Mouse (Mus musculus) CH12.LX (cell line): ENCODE data around the gene Nynrin. TPM values are rescaled to one million over a fixed set of nuclear protein-coding genes. Genes with fewer than 3 reads are reported as not detected.

Source experiments
- DNase-seq: peaks from one replicate; pipeline ENCODE4 v3.0.0-alpha.2; 2013; ENCODE audit errors: extremely low read depth
- H3K27ac ChIP-seq: 2 replicates; pipeline ENCODE4 v1.5.1; 2012; ENCODE audit warnings: low read depth, mild to moderate bottlenecking, control low read depth, moderate library complexity; ENCODE audit not compliant: insufficient read depth
- H3K27me3 ChIP-seq: replicated peaks from 2 replicates; pipeline ENCODE3; 2012; ENCODE audit warnings: inconsistent platforms
- H3K36me3 ChIP-seq, 2 experiments: replicated peaks in 1 of 2; 2 replicates each; pipeline versions ENCODE3 to v1.6.1; 2012; ENCODE audit warnings: inconsistent platforms in 1 of 2, low read length in 1 of 2, mild to moderate bottlenecking in 1 of 2, mixed read lengths in 1 of 2, moderate library complexity in 1 of 2; ENCODE audit not compliant: control insufficient read depth in 1 of 2, insufficient read depth in 1 of 2
- H3K4me1 ChIP-seq, 2 experiments: 2 replicates each; pipeline ENCODE4 v1.6.1; 2012; ENCODE audit warnings: inconsistent platforms in 1 of 2, moderate library complexity in 1 of 2; ENCODE audit not compliant: insufficient read depth in 2 of 2, control insufficient read depth in 1 of 2
- H3K4me2 ChIP-seq: 2 replicates; pipeline ENCODE4 v1.6.1; 2012; ENCODE audit warnings: low read depth, mild to moderate bottlenecking, control low read depth; ENCODE audit not compliant: poor library complexity, insufficient read depth, severe bottlenecking
- H3K4me3 ChIP-seq, 3 experiments: fragments of 150-350 bp in 1 of 3; sonication (generic) in 1 of 3; replicated peaks in 1 of 3; 2 replicates each; pipeline versions ENCODE3 to v1.5.1; 2011 to 2012; ENCODE audit warnings: low read depth in 2 of 3, low read length in 2 of 3, mild to moderate bottlenecking in 2 of 3, moderate library complexity in 2 of 3, control low read depth in 1 of 3, improper control_type of control experiment in 1 of 3, inconsistent platforms in 1 of 3, mixed read lengths in 1 of 3; ENCODE audit not compliant: poor library complexity in 1 of 3
- H3K79me2 ChIP-seq: replicated peaks from 2 replicates; pipeline ENCODE4 v1.6.1; 2012; ENCODE audit warnings: mild to moderate bottlenecking, moderate library complexity; ENCODE audit not compliant: control insufficient read depth, poor library complexity, insufficient read depth, severe bottlenecking; ENCODE audit errors: extremely low read depth
- H3K9ac ChIP-seq: 2 replicates; pipeline ENCODE4 v1.6.1; 2012; ENCODE audit warnings: low read depth, mild to moderate bottlenecking, control low read depth, moderate library complexity; ENCODE audit not compliant: insufficient read depth
- H3K9me3 ChIP-seq: replicated peaks from 2 replicates; pipeline ENCODE3; 2012; ENCODE audit warnings: low read length, inconsistent platforms, mixed read lengths
- BHLHE40 ChIP-seq: IDR thresholded peaks from 2 replicates; pipeline ENCODE4 v1.6.1; 2011; ENCODE audit warnings: mild to moderate bottlenecking, low read depth, low read length, improper control_type of control experiment
- CHD1 ChIP-seq: IDR thresholded peaks from 2 replicates; pipeline ENCODE4 v1.6.1; 2012; ENCODE audit warnings: low read depth, low read length, improper control_type of control experiment, inconsistent platforms
- CHD2 ChIP-seq: IDR thresholded peaks from 2 replicates; pipeline ENCODE4 v1.6.1; 2011; ENCODE audit warnings: low read length, improper control_type of control experiment
- CTCF ChIP-seq, 2 experiments: IDR thresholded peaks in 1 of 2; conservative IDR thresholded peaks in 1 of 2; 2 replicates each; pipeline ENCODE4 v1.5.1; 2011 to 2012; ENCODE audit warnings: low read depth in 2 of 2, low read length in 2 of 2, improper control_type of control experiment in 1 of 2, inconsistent platforms in 1 of 2, mild to moderate bottlenecking in 1 of 2, moderate library complexity in 1 of 2
- ELF1 ChIP-seq: IDR thresholded peaks from 2 replicates; pipeline ENCODE4 v1.6.1; 2014; ENCODE audit warnings: low read depth, mild to moderate bottlenecking, inconsistent platforms, low read length, improper control_type of control experiment
- EP300 ChIP-seq: IDR thresholded peaks from 2 replicates; pipeline ENCODE4 v1.6.1; 2011; ENCODE audit warnings: low read length, improper control_type of control experiment
- GABPA ChIP-seq: IDR thresholded peaks from 2 replicates; pipeline ENCODE4 v1.6.1; 2012; ENCODE audit warnings: low read depth, low read length, improper control_type of control experiment, inconsistent platforms; ENCODE audit not compliant: insufficient replicate concordance
- HCFC1 ChIP-seq: IDR thresholded peaks from 2 replicates; pipeline ENCODE4 v1.6.1; 2012; ENCODE audit warnings: low read depth, mild to moderate bottlenecking, inconsistent platforms, low read length, improper control_type of control experiment
- IRF4 ChIP-seq: IDR thresholded peaks from 2 replicates; pipeline ENCODE4 v1.6.1; 2014; ENCODE audit warnings: low read depth, mild to moderate bottlenecking, inconsistent platforms, low read length, improper control_type of control experiment
- JUN ChIP-seq: IDR thresholded peaks from 2 replicates; pipeline ENCODE4 v1.6.1; 2011; ENCODE audit warnings: low read depth, mild to moderate bottlenecking, low read length, improper control_type of control experiment, moderate library complexity; ENCODE audit not compliant: insufficient read depth
- JUND ChIP-seq: conservative IDR thresholded peaks from 2 replicates; pipeline ENCODE4 v1.6.1; 2011; ENCODE audit warnings: low read depth, low read length, improper control_type of control experiment
- KAT2A ChIP-seq: IDR thresholded peaks from 2 replicates; pipeline ENCODE4 v1.6.1; 2012; ENCODE audit warnings: low read length, improper control_type of control experiment, inconsistent platforms; ENCODE audit not compliant: insufficient replicate concordance
- MAFK ChIP-seq: IDR thresholded peaks from 2 replicates; pipeline ENCODE4 v1.6.1; 2011; ENCODE audit warnings: low read length, improper control_type of control experiment; ENCODE audit not compliant: insufficient replicate concordance
- MAX ChIP-seq: IDR thresholded peaks from 2 replicates; pipeline ENCODE4 v1.6.1; 2011; ENCODE audit warnings: low read length, improper control_type of control experiment
- MAZ ChIP-seq: IDR thresholded peaks from 2 replicates; pipeline ENCODE4 v1.6.1; 2012; ENCODE audit warnings: low read depth, mild to moderate bottlenecking, inconsistent platforms, low read length, improper control_type of control experiment, moderate library complexity
- MEF2A ChIP-seq: IDR thresholded peaks from 2 replicates; pipeline ENCODE4 v1.6.1; 2014; ENCODE audit warnings: low read depth, mild to moderate bottlenecking, inconsistent platforms, low read length, improper control_type of control experiment, borderline replicate concordance
- MXI1 ChIP-seq: IDR thresholded peaks from 2 replicates; pipeline ENCODE4 v1.6.1; 2011; ENCODE audit warnings: mild to moderate bottlenecking, low read depth, low read length, improper control_type of control experiment
- MYC ChIP-seq: IDR thresholded peaks from 2 replicates; pipeline ENCODE4 v1.6.1; 2011; ENCODE audit warnings: low read depth, mild to moderate bottlenecking, improper control_type of control experiment, low read length
- NELFE ChIP-seq: IDR thresholded peaks from 2 replicates; pipeline ENCODE4 v1.6.1; 2011; ENCODE audit warnings: low read depth, low read length, improper control_type of control experiment
- PAX5 ChIP-seq: IDR thresholded peaks from 2 replicates; pipeline ENCODE4 v1.6.1; 2012; ENCODE audit warnings: low read length, inconsistent platforms, mixed read lengths
- POLR2A ChIP-seq: IDR thresholded peaks from 2 replicates; pipeline ENCODE4 v1.6.1; 2011; ENCODE audit warnings: low read depth, mild to moderate bottlenecking, improper control_type of control experiment, low read length
- POLR2AphosphoS2 ChIP-seq: IDR thresholded peaks from 2 replicates; pipeline ENCODE4 v1.6.1; 2011; ENCODE audit warnings: low read depth, low read length, improper control_type of control experiment
- RAD21 ChIP-seq: IDR thresholded peaks from 2 replicates; pipeline ENCODE4 v1.6.1; 2011; ENCODE audit warnings: low read depth, mild to moderate bottlenecking, low read length, improper control_type of control experiment, moderate library complexity
- RCOR1 ChIP-seq: conservative IDR thresholded peaks from 2 replicates; pipeline ENCODE4 v1.6.1; 2012; ENCODE audit warnings: low read depth, mild to moderate bottlenecking, inconsistent platforms, low read length, improper control_type of control experiment
- SMC3 ChIP-seq: IDR thresholded peaks from 2 replicates; pipeline ENCODE4 v1.6.1; 2011; ENCODE audit warnings: low read depth, low read length, improper control_type of control experiment
- TBP ChIP-seq: conservative IDR thresholded peaks from 2 replicates; pipeline ENCODE4 v1.6.1; 2011; ENCODE audit warnings: low read depth, low read length, improper control_type of control experiment
- TCF12 ChIP-seq: IDR thresholded peaks from 2 replicates; pipeline ENCODE4 v1.6.1; 2014; ENCODE audit warnings: low read depth, mild to moderate bottlenecking, inconsistent platforms, low read length, improper control_type of control experiment
- UBTF ChIP-seq: IDR thresholded peaks from 2 replicates; pipeline ENCODE4 v1.6.1; 2012; ENCODE audit warnings: low read depth, mild to moderate bottlenecking, inconsistent platforms, low read length, improper control_type of control experiment, moderate library complexity
- USF1 ChIP-seq: IDR thresholded peaks from 2 replicates; pipeline ENCODE4 v1.6.1; 2014; ENCODE audit warnings: low read depth, mild to moderate bottlenecking, inconsistent platforms, low read length, improper control_type of control experiment
- USF2 ChIP-seq: conservative IDR thresholded peaks from 2 replicates; pipeline ENCODE4 v1.6.1; 2011; ENCODE audit warnings: low read depth, low read length, improper control_type of control experiment
- ZKSCAN1 ChIP-seq: IDR thresholded peaks from 2 replicates; pipeline ENCODE4 v1.6.1; 2012; ENCODE audit warnings: low read depth, inconsistent platforms, low read length, improper control_type of control experiment, borderline replicate concordance
- ZMIZ1 ChIP-seq: IDR thresholded peaks from 2 replicates; pipeline ENCODE4 v1.6.1; 2012; ENCODE audit warnings: low read depth, mild to moderate bottlenecking, inconsistent platforms, low read length, improper control_type of control experiment
- ZNF384 ChIP-seq: IDR thresholded peaks from 2 replicates; pipeline ENCODE4 v1.6.1; 2012; ENCODE audit warnings: low read depth, low read length, improper control_type of control experiment, inconsistent platforms
- dilution Hi-C: fragments of 300-500 bp; cut with MboI; formaldehyde crosslinking; loops from 2 replicates; pipeline ENCODE4 v1.14.3; 2020; ENCODE audit warnings: low sequenced_read_pairs; ENCODE audit not compliant: extremely low pct_unique_long_range_greater_than_20kb, extremely low pct_ligation_motif_present
- in situ Hi-C: fragments of 300-500 bp; cut with MboI; formaldehyde crosslinking; loops from 3 replicates; pipeline ENCODE4 v1.14.3; 2019; ENCODE audit warnings: low sequenced_read_pairs, low pct_ligation_motif_present, low pct_unique_long_range_greater_than_20kb, mixed read lengths
- polyA plus RNA-seq: library from polyadenylated mRNA; unstranded; fragments of >175 nt; gene quantifications from 2 replicates; pipeline ENCODE4 v1.2.1, GENCODE M21; 2012; ENCODE audit warnings: low read depth; ENCODE audit not compliant: insufficient read length
- total RNA-seq, 2 experiments: library from RNA; depleted of rRNA; stranded (reverse); fragments of 300-350 nt in 1 of 2; fragments of >200 nt in 1 of 2; gene quantifications; 2 replicates each; pipeline ENCODE4 v1.2.3; 2012 to 2014

Nynrin gene
- total and polyA plus RNA-seq, 3 experiments: under 0.01 to 0.10 TPM; not detected in 1

DNA sequence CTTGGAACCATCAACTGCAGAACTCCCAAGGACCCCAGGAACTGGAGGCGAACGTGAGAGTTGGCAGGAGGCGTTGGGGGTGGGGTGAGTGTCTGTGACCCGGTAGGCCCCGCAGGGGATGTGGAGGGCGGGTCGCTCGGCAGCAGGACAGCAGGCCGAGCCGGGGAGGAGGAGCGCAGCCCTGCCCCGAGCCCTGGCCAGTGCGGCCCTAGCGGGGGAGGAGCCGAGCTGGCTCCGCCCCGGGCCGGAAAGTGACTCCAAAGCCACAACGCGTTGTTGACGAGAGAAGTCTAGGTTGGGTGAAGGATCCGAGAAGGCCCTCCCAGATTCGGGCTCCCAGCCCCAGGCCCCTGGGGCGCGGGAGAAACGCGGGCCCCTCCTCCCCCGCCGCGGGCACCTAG, 30.9 kb downstream of the Nynrin start, which contains the start of gene Khnyn (continued):
- TF ChIP-seq KAT2A (no peak), ELF1 (peak; percentile 50), EP300 (no peak), HCFC1 (peak; percentile 30; the same call in 1 of the 2 replicates), RAD21 (no peak), BHLHE40 (peak; percentile 79), MAX (peak; percentile 55; the same call in 1 of the 2 replicates), ZMIZ1 (no peak; the same call in 1 of the 2 replicates), PAX5 (no peak), UBTF (peak; percentile 80), MYC (no peak; the same call in 1 of the 2 replicates), TBP (0 out of 2 replicates have a peak, but pooled peaks have one; percentile 17), POLR2A (peak; percentile 67), MAZ (peak; percentile 53), TCF12 (peak; percentile 41; the same call in 1 of the 2 replicates), GABPA (no peak), RCOR1 (no peak)

DNA sequence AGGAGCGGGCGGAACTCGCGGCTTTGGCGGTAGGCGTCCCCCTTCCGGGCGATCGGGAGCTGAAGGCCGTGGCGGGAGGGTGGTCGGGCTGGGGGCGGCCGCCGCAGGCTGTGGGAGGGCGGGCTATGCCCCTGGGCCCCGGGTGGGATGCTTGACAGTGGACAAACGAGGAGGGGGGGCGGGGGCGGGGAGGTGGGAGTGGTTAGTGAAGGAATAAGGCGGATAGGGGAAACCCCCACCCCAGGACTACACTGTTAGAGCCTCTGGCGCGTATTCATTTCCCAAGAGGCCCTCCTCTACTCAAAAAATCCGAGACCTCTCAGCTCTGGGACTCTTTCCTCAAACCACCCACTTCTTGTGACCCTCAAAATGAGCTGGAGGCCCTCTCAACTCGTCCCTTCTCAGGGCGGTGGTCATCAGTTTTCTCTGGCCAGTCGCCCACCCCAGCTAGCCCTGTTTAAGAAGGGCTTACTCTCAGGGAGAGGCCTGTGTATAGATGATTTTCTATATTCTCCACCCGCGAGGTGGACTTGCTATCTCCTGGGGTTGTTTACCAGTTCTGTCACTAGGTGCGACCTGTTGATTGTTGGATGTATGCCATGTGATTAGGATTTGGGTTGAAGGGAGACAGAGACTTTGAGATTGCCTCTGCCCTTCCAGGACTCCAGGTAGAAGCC, 31.4 kb downstream of the Nynrin start:
- no peaks in the 10 kb centered on the region for H3K9me3 ChIP-seq
- H3K4me1 ChIP-seq: peaks cover 45 to 76% of the 10 kb centered on the region in 2 experiments
- peak; percentile 89 for DNase-seq
- dilution Hi-C loops (no loop called here), in situ Hi-C loops (no loop called here)
- H3K9ac ChIP-seq: peak overlapping the region; percentile 72
- H3K27me3 ChIP-seq: no peaks in the 10 kb centered on the region
- peaks cover 20% of the 10 kb centered on the region for H3K79me2 ChIP-seq
- H3K36me3 ChIP-seq: peaks cover 32 to 38% of the 10 kb centered on the region in 2 experiments
- H3K27ac ChIP-seq: peak overlapping the region; percentile 96
- peak overlapping the region; percentile 70 to 74 (median 73) for H3K4me3 ChIP-seq
- H3K4me2 ChIP-seq: peak overlapping the region; percentile 67
- TF ChIP-seq POLR2A (no peak; the same call in 1 of the 2 replicates), PAX5 (no peak), USF2 (no peak), MYC (0 out of 2 replicates have a peak, but pooled peaks have one; percentile 36), MAZ (0 out of 2 replicates have a peak, but pooled peaks have one; percentile 57), MXI1 (peak; percentile 65), ZNF384 (peak; percentile 40; the same call in 1 of the 2 replicates), RCOR1 (no peak; the same call in 1 of the 2 replicates), CHD1 (peak; percentile 85; the same call in 1 of the 2 replicates), EP300 (peak; percentile 49), MAFK (no peak), ZMIZ1 (no peak; the same call in none of the 2 replicates), ELF1 (0 out of 2 replicates have a peak, but pooled peaks have one; percentile 4), JUN (no peak), ZKSCAN1 (no peak), MAX (peak; percentile 60; the same call in 1 of the 2 replicates), CHD2 (0 out of 2 replicates have a peak, but pooled peaks have one; percentile 51), TCF12 (peak; percentile 42; the same call in 1 of the 2 replicates), USF1 (no peak), UBTF (no peak), KAT2A (0 out of 2 replicates have a peak, but pooled peaks have one; percentile 49), JUND (no peak), IRF4 (peak; percentile 52), NELFE (peak; percentile 77), CTCF (conservative IDR thresholded peaks at IDR 0.05 in 1 of 2, IDR thresholded peaks at IDR 0.05 in 1 of 2; ENCODE audit: low read depth in 2 of 2, low read length in 2 of 2) (no peak), SMC3 (no peak; the same call in 1 of the 2 replicates), GABPA (no peak), POLR2AphosphoS2 (peak; percentile 67; the same call in 1 of the 2 replicates), MEF2A (peak; percentile 5; the same call in 1 of the 2 replicates)
